Mouse (Mus musculus) heart, embryonic 16.5 days (tissue): ENCODE data around the gene Pkdcc. TPM values are rescaled to one million over a fixed set of nuclear protein-coding genes. Genes with fewer than 3 reads are reported as not detected.
A peak's percentile ranks its signal among the peaks of the same experiment; 100 is the strongest.

Experiments
- ATAC-seq: fragments of 200-750 bp; cut with Nextera tagmentation; replicated peaks from 2 replicates; pipeline ENCODE4 v1.8.0; 2017; ENCODE audit warnings: moderate number of reproducible peaks; ENCODE audit not compliant: insufficient read depth, low FRiP score; ENCODE audit errors: extremely low read depth
- H3K27ac ChIP-seq: fragments of 300-500 bp; sonication (generic); 2 replicates; pipeline ENCODE4 v1.5.1; 2014; ENCODE audit warnings: mild to moderate bottlenecking, low read length, control low read depth, moderate library complexity
- H3K27me3 ChIP-seq: fragments of 300-500 bp; sonication (generic); 2 replicates; pipeline ENCODE4 v1.6.1; 2014; ENCODE audit warnings: low read length, mixed read lengths; ENCODE audit not compliant: control insufficient read depth, insufficient read depth
- H3K36me3 ChIP-seq: fragments of 300-500 bp; sonication (generic); 2 replicates; pipeline ENCODE4 v1.6.1; 2014; ENCODE audit not compliant: control insufficient read depth, insufficient read depth
- H3K4me1 ChIP-seq: fragments of 300-500 bp; sonication (generic); 2 replicates; pipeline ENCODE4 v1.6.1; 2014; ENCODE audit warnings: low read length, mixed read lengths; ENCODE audit not compliant: control insufficient read depth, insufficient read depth
- H3K4me2 ChIP-seq: fragments of 300-500 bp; sonication (generic); 2 replicates; pipeline ENCODE4 v1.6.1; 2014; ENCODE audit warnings: low read depth, mild to moderate bottlenecking, control low read depth, low read length
- H3K4me3 ChIP-seq: fragments of 300-500 bp; sonication (generic); 2 replicates; pipeline ENCODE4 v1.5.1; 2014; ENCODE audit warnings: mild to moderate bottlenecking, control low read depth, low read length
- H3K9ac ChIP-seq: fragments of 300-500 bp; sonication (generic); 2 replicates; pipeline ENCODE4 v1.6.1; 2014; ENCODE audit warnings: low read length, control low read depth
- H3K9me3 ChIP-seq: fragments of 300-500 bp; sonication (generic); replicated peaks from 2 replicates; pipeline ENCODE4 v1.6.1; 2016; ENCODE audit warnings: low read length; ENCODE audit not compliant: control insufficient read depth
- WGBS: fragments of 180-500 bp; shearing (Covaris S2); extraction: QIAGEN DNeasy Blood & Tissue Kit; methylation state at CpG from one replicate; pipeline ENCODE4 v1.1.7; 2014; 5-methylcytosine and 5-hydroxymethylcytosine counted together
- polyA plus RNA-seq: library from polyadenylated mRNA; unstranded; fragments of >200 nt; fragmentation: Nextera tagmentation; extraction: Ambion mirVana; gene quantifications from 2 replicates; pipeline ENCODE4 v1.2.1, GENCODE M21; 2015

Pkdcc gene
- polyA plus RNA-seq, 1 experiment from 2014 or later = 10.9 TPM

- no peak overlapping the region for H3K4me3 ChIP-seq
- no peak overlapping the region for H3K27ac ChIP-seq
- ATAC-seq = no peak
- no peaks in the 10 kb centered on the region for H3K27me3 ChIP-seq
- no peaks in the 10 kb centered on the region for H3K36me3 ChIP-seq
- H3K4me2 ChIP-seq = no peak overlapping the region
- H3K9me3 ChIP-seq = peaks cover 7% of the 10 kb centered on the region; the same call in 1 of the 2 replicates
- 73% methylated on average over 6 of the region's 6 CpGs for WGBS
- H3K9ac ChIP-seq = no peak overlapping the region
- no peaks in the 10 kb centered on the region for H3K4me1 ChIP-seq
These were observed 32.3 kb upstream of the Pkdcc start for GRCm38 (mm10) chr17:83182780-83183179.

GRCm38 (mm10) chr17:83187751-83188565 lies 27.1 kb upstream of the Pkdcc start:
- H3K4me1 ChIP-seq = 0 out of 2 replicates have a peak, but pooled peaks cover 2% of the 10 kb centered on the region
- no peaks in the 10 kb centered on the region for H3K27me3 ChIP-seq
- peak overlapping the region; percentile 19 for H3K27ac ChIP-seq
- H3K4me2 ChIP-seq = no peak overlapping the region
- no peak overlapping the region for H3K4me3 ChIP-seq
- H3K36me3 ChIP-seq = no peaks in the 10 kb centered on the region
- H3K9ac ChIP-seq = no peak overlapping the region
- peaks cover 7% of the 10 kb centered on the region; the same call in 1 of the 2 replicates for H3K9me3 ChIP-seq
- peak; percentile 67; the same call in 1 of the 2 replicates for ATAC-seq
- WGBS = 42% methylated on average over 11 of the region's 11 CpGs

- Histone ChIP-seq H3K9me3 (0 out of 2 replicates have a peak, but pooled peaks cover 4% of the 10 kb centered on the region), H3K27ac (no peak overlapping the region), H3K27me3 (no peaks in the 10 kb centered on the region), H3K4me3 (no peak overlapping the region), H3K4me2 (no peak overlapping the region), H3K9ac (no peak overlapping the region), H3K4me1 (0 out of 2 replicates have a peak, but pooled peaks cover 2% of the 10 kb centered on the region), H3K36me3 (no peaks in the 10 kb centered on the region)
- no peak for ATAC-seq
- 66% methylated on average over 9 of the region's 9 CpGs for WGBS
These were observed 24.3 kb upstream of the Pkdcc start for GRCm38 (mm10) chr17:83190810-83191209.

GRCm38 (mm10) chr17:83194491-83194890 lies 20.6 kb upstream of the Pkdcc start:
- no peak for ATAC-seq
- Histone ChIP-seq H3K27ac (no peak overlapping the region), H3K4me3 (no peak overlapping the region), H3K4me1 (peaks cover 17% of the 10 kb centered on the region), H3K9me3 (no peaks in the 10 kb centered on the region), H3K4me2 (no peak overlapping the region), H3K36me3 (no peaks in the 10 kb centered on the region), H3K9ac (no peak overlapping the region), H3K27me3 (no peaks in the 10 kb centered on the region)
- WGBS = 75% methylated on average over 4 of the region's 4 CpGs

- H3K36me3 ChIP-seq = no peaks in the 10 kb centered on the region
- H3K9me3 ChIP-seq = no peaks in the 10 kb centered on the region
- WGBS = 40% methylated on average over 4 of the region's 4 CpGs
- H3K9ac ChIP-seq = no peak overlapping the region
- peak overlapping the region; percentile 47 for H3K27ac ChIP-seq
- no peak overlapping the region for H3K4me3 ChIP-seq
- peaks cover 19% of the 10 kb centered on the region for H3K4me1 ChIP-seq
- no peak overlapping the region for H3K4me2 ChIP-seq
- ATAC-seq = peak; percentile 76
- no peaks in the 10 kb centered on the region for H3K27me3 ChIP-seq
These were observed 17.6 kb upstream of the Pkdcc start for GRCm38 (mm10) chr17:83197361-83197923.

GRCm38 (mm10) chr17:83200469-83200868 lies 14.6 kb upstream of the Pkdcc start:
- Histone ChIP-seq H3K9ac (no peak overlapping the region), H3K4me1 (peaks cover 19% of the 10 kb centered on the region), H3K4me3 (no peak overlapping the region), H3K9me3 (no peaks in the 10 kb centered on the region), H3K27ac (no peak overlapping the region), H3K4me2 (no peak overlapping the region), H3K27me3 (no peaks in the 10 kb centered on the region), H3K36me3 (no peaks in the 10 kb centered on the region)
- 90% methylated on average over 5 of the region's 5 CpGs for WGBS
- ATAC-seq = no peak

- no peaks in the 10 kb centered on the region for H3K36me3 ChIP-seq
- ATAC-seq = no peak
- H3K4me3 ChIP-seq = no peak overlapping the region
- H3K4me1 ChIP-seq = peaks cover 19% of the 10 kb centered on the region
- no peak overlapping the region for H3K4me2 ChIP-seq
- H3K9ac ChIP-seq = no peak overlapping the region
- no peak overlapping the region for H3K27ac ChIP-seq
- H3K27me3 ChIP-seq = no peaks in the 10 kb centered on the region
- WGBS = 36% methylated on average over 6 of the region's 6 CpGs
- H3K9me3 ChIP-seq = no peaks in the 10 kb centered on the region
These were observed 13.8 kb upstream of the Pkdcc start for GRCm38 (mm10) chr17:83201257-83201656.

- H3K27me3 ChIP-seq = no peaks in the 10 kb centered on the region
- no peaks in the 10 kb centered on the region for H3K36me3 ChIP-seq
- H3K4me3 ChIP-seq = no peak overlapping the region
- no peaks in the 10 kb centered on the region for H3K9me3 ChIP-seq
- no peak overlapping the region for H3K27ac ChIP-seq
- WGBS = 65% methylated on average over 8 of the region's 8 CpGs
- H3K4me2 ChIP-seq = no peak overlapping the region
- H3K9ac ChIP-seq = no peak overlapping the region
- ATAC-seq = no peak
- peaks cover 6% of the 10 kb centered on the region; the same call in 1 of the 2 replicates for H3K4me1 ChIP-seq
These were observed 11.3 kb upstream of the Pkdcc start for GRCm38 (mm10) chr17:83203692-83204383.

- ATAC-seq = peak; percentile 52
- WGBS = 75% methylated on average over 3 of the region's 3 CpGs
- Histone ChIP-seq H3K4me3 (no peak overlapping the region), H3K27me3 (no peaks in the 10 kb centered on the region), H3K27ac (no peak overlapping the region), H3K9me3 (no peaks in the 10 kb centered on the region), H3K36me3 (no peaks in the 10 kb centered on the region; the same call in 1 of the 2 replicates), H3K9ac (no peak overlapping the region), H3K4me1 (no peaks in the 10 kb centered on the region), H3K4me2 (no peak overlapping the region)
These were observed 7.8 kb upstream of the Pkdcc start for GRCm38 (mm10) chr17:83207296-83207695.
